Mouse (Mus musculus) cerebellum, adult 2 months (tissue): Measurements from ENCODE around the gene Cped1.

Source experiments
- CTCF ChIP-seq: fragments of 200-500 bp; IDR thresholded peaks from 2 replicates; pipeline ENCODE4 v1.5.1; 2011; ENCODE audit warnings: low read depth, mild to moderate bottlenecking, control low read depth, low read length, moderate library complexity, borderline replicate concordance; ENCODE audit not compliant: insufficient read depth
- POLR2A ChIP-seq: fragments of 200-500 bp; IDR thresholded peaks from 2 replicates; pipeline ENCODE4 v1.6.1; 2011; ENCODE audit warnings: low read length, control low read depth, borderline replicate concordance; ENCODE audit not compliant: insufficient read depth

DNA sequence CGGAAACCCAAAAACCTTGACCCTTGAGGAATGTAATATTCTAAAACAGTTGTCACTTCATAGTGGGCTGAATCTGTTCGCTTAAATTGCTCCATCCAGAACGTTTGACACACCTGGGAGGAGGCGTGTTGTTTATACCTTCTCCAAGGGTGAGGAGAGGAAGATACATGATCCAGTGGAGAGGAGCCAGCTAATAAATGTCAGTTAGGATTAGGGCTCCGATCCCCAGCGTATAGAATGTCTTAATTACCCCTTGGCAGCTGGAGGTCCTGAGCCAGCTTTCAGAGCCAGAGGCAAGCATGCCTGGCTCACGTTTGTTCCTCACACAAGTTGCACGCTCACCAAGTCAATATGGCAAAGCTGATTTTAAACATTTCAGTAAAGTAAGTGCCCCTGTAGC lies 118.5 kb downstream of the Cped1 start:
- no peak for TF ChIP-seq CTCF
- TF ChIP-seq POLR2A: no peak
